Mouse (Mus musculus) myocyte (in vitro differentiated cells): ENCODE results near the gene Il7r.

Experiments used
- CEBPB ChIP-seq: IDR thresholded peaks from 2 replicates; pipeline ENCODE4 v1.6.1; 2011; ENCODE audit warnings: mild to moderate bottlenecking, moderate library complexity; ENCODE audit not compliant: poor library complexity, insufficient read depth, severe bottlenecking
- E2F4 ChIP-seq: IDR thresholded peaks from one replicate; pipeline ENCODE4 v1.6.1; 2011; ENCODE audit warnings: mild to moderate bottlenecking, control low read depth, moderate library complexity; ENCODE audit not compliant: insufficient read depth
- MAX ChIP-seq: IDR thresholded peaks from one replicate; pipeline ENCODE4 v1.6.1; 2011; ENCODE audit warnings: low read depth, mild to moderate bottlenecking, control low read depth
- MYOD1 ChIP-seq, 3 experiments: IDR thresholded peaks; one replicate each; pipeline ENCODE4 v1.6.1; 2011; ENCODE audit warnings: control low read depth in 2 of 3, low read depth in 2 of 3, mild to moderate bottlenecking in 2 of 3, moderate library complexity in 1 of 3; ENCODE audit not compliant: insufficient read length in 2 of 3, control insufficient read depth in 1 of 3
- MYOG ChIP-seq, 3 experiments: IDR thresholded peaks; one replicate each; pipeline ENCODE4 v1.6.1; 2011; ENCODE audit warnings: control low read depth in 2 of 3, low read depth in 2 of 3, mild to moderate bottlenecking in 2 of 3; ENCODE audit not compliant: insufficient read length in 2 of 3, control insufficient read depth in 1 of 3, insufficient read depth in 1 of 3
- POLR2A ChIP-seq: IDR thresholded peaks from one replicate; pipeline ENCODE4 v1.6.1; 2011; ENCODE audit warnings: low read depth, mild to moderate bottlenecking, control low read depth, moderate library complexity; ENCODE audit not compliant: insufficient read length
- POLR2AphosphoS2 ChIP-seq: IDR thresholded peaks from one replicate; pipeline ENCODE4 v1.6.1; 2011; ENCODE audit warnings: low read depth, control low read depth; ENCODE audit not compliant: insufficient read length
- REST ChIP-seq: IDR thresholded peaks from one replicate; pipeline ENCODE4 v1.6.1; 2011; ENCODE audit warnings: mild to moderate bottlenecking, control low read depth, moderate library complexity; ENCODE audit not compliant: insufficient read depth, insufficient read length
- SRF ChIP-seq: IDR thresholded peaks from one replicate; pipeline ENCODE4 v1.6.1; 2011; ENCODE audit warnings: low read depth; ENCODE audit not compliant: control insufficient read depth, insufficient read length
- TCF12 ChIP-seq: IDR thresholded peaks from one replicate; pipeline ENCODE4 v1.6.1; 2011; ENCODE audit warnings: mild to moderate bottlenecking, control low read depth; ENCODE audit not compliant: poor library complexity, insufficient read depth, severe bottlenecking
- TCF3 ChIP-seq: IDR thresholded peaks from one replicate; pipeline ENCODE4 v1.6.1; 2011; ENCODE audit warnings: low read depth, control low read depth; ENCODE audit not compliant: insufficient read length
- USF1 ChIP-seq: IDR thresholded peaks from one replicate; pipeline ENCODE4 v1.6.1; 2011; ENCODE audit warnings: low read depth, mild to moderate bottlenecking, control low read depth, moderate library complexity

GRCm38 (mm10) chr15:9535200-9535599 lies 5.2 kb upstream of the Il7r start:
- TF ChIP-seq POLR2AphosphoS2 (no peak), POLR2A (no peak), SRF (no peak), MYOD1 (IDR thresholded peaks at IDR 0.05; ENCODE audit: control insufficient read depth in 1 of 3, insufficient read length in 2 of 3, low read depth in 2 of 3) (no peak), E2F4 (no peak), MAX (no peak), REST (no peak), USF1 (no peak), TCF12 (no peak), MYOG (IDR thresholded peaks at IDR 0.05; ENCODE audit: control insufficient read depth in 1 of 3, insufficient read depth in 1 of 3, insufficient read length in 2 of 3, low read depth in 2 of 3) (no peak), CEBPB (no peak), TCF3 (no peak)
